Mouse (Mus musculus): Measurements from ENCODE around the gene Cav2.

GRCm38 (mm10) chr6:17306602-17307325 lies 25.8 kb downstream of the Cav2 start:
- TF ChIP-seq POLR2A (IDR thresholded peaks at IDR 0.05; ENCODE audit: borderline replicate concordance, control insufficient read depth, low read depth, low read length) (no peak), CTCF (IDR thresholded peaks at IDR 0.05; ENCODE audit: control insufficient read depth, insufficient read depth, low read length) (no peak)

Data from bone marrow, adult 2 months (tissue).